Mouse (Mus musculus) G1E-ER4 (cell line): ENCODE measurements around the gene G3bp1. TPM values are rescaled to one million over a fixed set of nuclear protein-coding genes. Genes with fewer than 3 reads are reported as not detected.

Experiments used
- GATA1 ChIP-seq: IDR thresholded peaks from one replicate; pipeline ENCODE4 v1.8.0; 2012; ENCODE audit warnings: low read length, inconsistent platforms
- polyA plus RNA-seq: library from polyadenylated mRNA; stranded (reverse); fragments of >175 nt; gene quantifications from 2 replicates; pipeline ENCODE4 v1.2.3, GENCODE M21; 2012

Gene G3bp1
- polyA plus RNA-seq, 1 experiment = 368 TPM

- no peak for TF ChIP-seq GATA1
These were observed 11.0 kb upstream of the G3bp1 start for GRCm38 (mm10) chr11:55458501-55458900.

GRCm38 (mm10) chr11:55459850-55460558, 9.5 kb upstream of the G3bp1 start:
- no peak for TF ChIP-seq GATA1

GRCm38 (mm10) chr11:55460559-55461018, 8.9 kb upstream of the G3bp1 start:
- no peak for TF ChIP-seq GATA1

DNA sequence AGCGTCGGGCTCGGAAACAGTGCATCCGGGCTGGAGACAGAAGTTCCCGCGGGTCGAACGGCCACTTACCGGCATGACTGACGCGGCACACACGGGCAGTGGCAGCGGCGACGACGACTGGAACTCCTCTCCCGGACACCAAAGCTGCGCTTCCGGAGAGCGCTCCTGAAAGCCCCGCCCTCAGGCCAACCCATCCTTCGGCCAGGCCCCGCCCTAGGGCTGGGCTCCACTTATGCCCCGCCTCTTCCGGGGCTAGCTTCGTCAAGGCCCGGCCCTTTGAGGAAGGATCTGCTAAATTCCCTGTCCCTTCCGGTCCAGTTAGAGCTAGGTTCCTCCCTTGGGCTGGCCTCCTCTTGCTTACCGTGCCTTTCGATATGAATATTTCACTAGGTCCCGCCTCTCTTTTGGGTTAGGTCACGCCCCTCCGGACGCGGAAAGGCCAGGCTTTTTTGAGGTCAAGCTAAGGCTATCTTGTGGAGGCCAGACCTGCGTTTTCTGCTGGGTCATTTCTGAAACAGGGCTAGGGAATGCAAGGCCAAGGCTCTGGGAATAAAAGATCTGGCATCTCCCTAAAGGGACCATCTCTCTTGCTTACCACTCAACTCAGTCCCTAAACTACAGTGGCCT, 8.4 kb upstream of the G3bp1 start, which contains the start of gene Atox1:
TSS of gene Atox1 (minus strand) at position 221 of the 627 bp plus-strand sequence.
- TF ChIP-seq GATA1 = no peak

- TF ChIP-seq GATA1 = no peak
These were observed 7.3 kb upstream of the G3bp1 start for GRCm38 (mm10) chr11:55462149-55462548.

DNA sequence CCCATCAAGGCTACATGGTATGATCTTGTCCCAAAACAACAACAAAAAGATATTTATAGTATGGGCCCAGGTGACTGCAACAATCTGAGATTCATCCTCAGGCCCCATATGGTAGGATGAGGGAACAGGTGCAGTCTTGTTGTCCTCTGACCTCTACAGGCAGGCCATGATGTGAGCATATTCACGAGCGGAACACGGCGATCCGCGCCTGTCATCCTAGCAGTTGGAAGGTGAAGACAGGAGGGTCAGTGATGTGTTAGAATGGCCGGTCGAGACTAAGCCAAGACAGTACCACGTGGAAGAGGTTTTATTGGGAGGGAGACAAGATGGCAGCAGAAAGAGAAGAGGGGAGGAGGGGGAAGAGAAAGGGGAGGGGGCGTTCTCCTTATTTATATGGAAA, 4.8 kb upstream of the G3bp1 start:
- TF ChIP-seq GATA1 = no peak

DNA sequence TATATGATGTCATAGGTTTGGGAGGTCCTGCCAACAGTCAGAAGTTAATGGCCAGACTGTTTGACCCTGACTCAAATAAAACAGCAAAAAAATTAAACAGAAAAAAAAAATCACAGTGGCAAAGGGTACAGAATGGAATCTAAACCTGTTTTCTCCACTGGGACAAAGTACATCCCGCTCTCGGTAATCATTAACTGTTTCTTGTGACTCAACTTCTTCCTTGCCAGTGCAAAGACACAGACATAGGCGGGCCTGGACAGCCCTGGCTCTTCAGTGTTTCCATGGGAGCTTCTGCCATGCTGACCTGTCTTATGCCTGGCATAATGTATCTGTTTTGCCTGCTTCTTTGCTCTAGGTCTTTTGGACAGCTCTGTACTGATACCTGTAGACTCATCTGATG, 4.3 kb upstream of the G3bp1 start:
- no peak for TF ChIP-seq GATA1

DNA sequence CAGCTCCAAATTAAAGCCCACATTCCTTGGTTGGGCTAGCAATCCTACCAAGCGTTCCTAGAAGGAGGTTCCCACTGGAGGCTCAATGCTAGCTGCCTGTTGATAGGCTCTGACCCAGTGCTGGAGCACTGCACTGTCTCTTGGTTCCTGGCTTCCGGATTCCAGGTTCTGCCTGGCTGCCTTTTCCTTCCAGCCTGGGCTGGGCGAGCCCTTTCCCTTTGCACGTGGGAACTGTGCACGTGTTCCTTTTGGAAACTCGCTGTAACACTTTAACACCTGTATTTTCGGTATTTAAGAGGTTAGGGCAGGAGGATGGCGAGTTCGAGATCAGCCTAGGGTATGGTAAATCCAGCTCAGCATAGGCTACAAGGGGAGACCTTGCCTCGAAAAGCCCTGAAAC, 1.5 kb upstream of the G3bp1 start:
- no peak for TF ChIP-seq GATA1

DNA sequence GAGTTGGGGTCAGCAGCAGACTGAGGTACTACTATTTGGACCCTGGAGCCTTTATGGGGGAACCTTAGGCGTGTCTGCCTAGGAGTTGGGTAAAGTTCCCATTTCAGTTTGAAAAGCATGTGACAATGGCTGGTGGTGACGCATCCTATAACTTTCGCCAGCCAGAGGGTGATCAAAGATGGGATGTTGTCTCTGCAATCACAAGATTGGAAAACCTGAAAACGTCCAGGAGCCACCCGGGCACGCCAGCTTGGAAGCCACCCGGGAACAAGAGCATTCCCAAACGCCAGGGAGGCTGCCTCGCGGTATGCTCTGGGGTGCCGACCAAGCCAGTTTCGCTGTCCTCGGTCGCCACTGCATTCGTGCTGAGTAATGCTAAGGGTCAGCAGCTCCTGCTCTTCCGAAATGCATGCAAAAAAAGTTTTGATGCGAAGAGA, 856 bp upstream of the G3bp1 start:
- no peak for TF ChIP-seq GATA1

DNA sequence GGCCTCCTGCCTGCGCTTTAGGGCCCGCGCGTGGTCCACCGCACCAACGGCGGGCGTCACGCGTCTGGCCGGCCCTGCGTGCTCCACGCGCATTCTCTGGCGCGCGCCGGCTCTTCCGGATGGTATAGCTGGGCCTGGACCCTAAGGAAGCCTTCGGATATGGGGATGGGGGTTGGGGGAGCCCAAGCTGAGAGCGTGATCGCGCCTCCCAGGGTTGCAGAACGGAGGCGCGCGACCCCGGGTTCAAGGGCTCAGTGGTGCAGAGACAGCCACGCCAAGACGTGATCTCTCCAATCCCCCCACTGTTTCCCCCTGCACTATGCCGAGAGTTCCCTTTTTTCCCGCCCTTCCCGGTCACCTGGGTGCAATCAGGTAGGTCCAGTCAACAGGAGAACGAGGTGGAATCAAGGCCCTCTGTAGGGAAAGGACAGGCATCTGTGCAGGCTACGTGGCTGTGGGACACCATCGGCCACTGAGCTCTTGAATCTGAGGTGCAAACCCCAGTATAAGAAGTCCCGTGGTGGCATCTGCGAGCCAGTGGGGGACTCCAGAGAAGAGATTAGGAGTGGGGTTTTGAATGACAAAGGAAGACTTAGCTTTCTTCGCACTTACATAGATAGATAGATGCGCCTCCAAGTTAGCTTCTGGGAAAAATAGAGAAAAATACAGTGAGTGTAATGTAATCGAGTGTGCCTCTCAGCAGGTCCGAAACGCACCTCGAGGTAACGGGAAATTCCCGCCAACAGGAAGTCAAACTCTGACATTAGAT, 622 bp downstream of the G3bp1 start:
- TF ChIP-seq GATA1 = no peak

GRCm38 (mm10) chr11:55470761-55471160, 1.3 kb downstream of the G3bp1 start:
- no peak for TF ChIP-seq GATA1

- TF ChIP-seq GATA1 = no peak
These were observed 2.0 kb downstream of the G3bp1 start for GRCm38 (mm10) chr11:55471467-55471866.

DNA sequence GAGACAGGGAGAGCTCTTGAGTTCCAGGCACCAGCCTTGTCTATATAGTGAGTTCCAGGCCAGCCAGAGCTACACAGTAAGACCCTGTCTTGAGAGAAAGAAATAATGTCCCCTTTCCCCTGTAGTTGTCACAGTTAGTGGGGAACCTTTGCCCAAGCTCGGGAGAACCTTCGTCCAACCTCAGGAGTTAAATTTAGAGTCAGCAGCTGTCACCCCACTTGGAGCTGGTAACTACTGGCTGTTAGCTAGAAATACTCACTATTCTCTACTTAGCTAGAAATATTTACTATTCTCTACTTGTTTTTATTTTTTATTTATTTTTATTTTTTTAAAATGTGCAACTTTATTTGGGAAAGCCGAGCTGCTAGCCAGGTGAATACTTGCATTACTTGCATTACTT, 3.7 kb downstream of the G3bp1 start:
- no peak for TF ChIP-seq GATA1

DNA sequence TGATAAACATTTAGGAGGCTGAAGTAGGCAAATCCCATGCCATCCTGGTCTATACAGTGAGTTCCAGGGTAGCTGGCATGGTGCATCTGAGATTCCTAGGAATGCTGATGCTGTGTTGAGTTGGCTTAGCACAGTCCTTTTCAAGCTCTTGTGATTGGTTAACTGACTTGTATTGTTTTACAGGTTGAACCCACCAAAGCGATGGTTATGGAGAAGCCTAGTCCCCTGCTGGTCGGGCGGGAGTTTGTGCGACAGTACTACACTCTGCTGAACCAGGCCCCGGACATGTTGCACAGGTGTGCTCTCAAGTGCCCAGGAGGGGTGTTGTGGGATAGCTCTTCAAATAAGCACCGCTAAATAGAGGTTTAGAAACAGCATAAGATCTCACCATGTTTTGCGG, 16.0 kb downstream of the G3bp1 start:
- no peak for TF ChIP-seq GATA1

GRCm38 (mm10) chr11:55496158-55496557, 26.7 kb downstream of the G3bp1 start:
- no peak for TF ChIP-seq GATA1

DNA sequence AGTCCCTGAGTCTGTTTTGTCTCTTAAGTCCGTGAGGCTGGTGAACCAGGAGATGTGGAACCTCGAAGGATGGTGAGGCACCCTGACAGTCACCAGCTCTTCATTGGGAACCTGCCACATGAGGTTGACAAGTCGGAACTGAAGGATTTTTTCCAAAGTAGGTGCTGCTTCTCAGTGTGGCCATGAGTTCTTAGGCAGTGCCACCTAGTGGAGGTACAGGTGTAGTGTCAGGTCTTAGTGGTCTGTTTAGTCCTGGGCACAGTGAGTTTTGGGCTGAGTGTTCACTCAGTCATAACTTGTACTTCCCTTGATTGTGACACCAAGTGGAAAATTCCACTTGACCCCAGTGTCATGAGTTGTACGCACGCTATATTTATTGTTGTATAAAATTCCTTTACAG, 28.4 kb downstream of the G3bp1 start:
- TF ChIP-seq GATA1 = no peak
